Mouse (Mus musculus) common myeloid progenitor, adult 5-6 weeks (primary cell): ENCODE measurements at regions not wholly inside any gene's neighbourhood (a gene's known extent, or its start where the extent isn't known, plus 50 kb on each side); places are given as distances from the start of the nearest gene placed in this dataset.

Source experiments
- ATAC-seq: replicated peaks from 2 replicates; pipeline ENCODE4 v1.8.0; 2016; ENCODE audit warnings: low read depth, mild to moderate bottlenecking, moderate TSS enrichment, inconsistent platforms; ENCODE audit not compliant: poor library complexity, severe bottlenecking

DNA sequence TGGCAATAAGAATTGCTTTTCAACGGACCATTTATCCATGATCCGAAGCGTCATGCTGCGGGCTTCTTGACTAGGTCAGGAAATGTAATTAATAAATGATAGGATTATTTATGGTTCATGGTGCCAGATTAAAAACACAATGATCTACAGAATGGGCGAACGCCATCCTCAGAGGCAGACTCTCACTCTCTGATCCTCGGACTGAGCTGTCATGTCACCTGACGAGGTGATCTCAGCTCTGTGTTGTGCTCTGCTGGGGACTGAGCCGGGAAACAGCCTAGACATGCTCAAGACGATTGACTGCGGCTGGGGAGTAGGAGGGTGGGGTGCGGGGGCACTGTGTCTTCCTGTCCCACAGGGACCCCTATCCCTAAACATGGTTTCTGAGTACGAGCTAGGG lies 217.4 kb upstream of the A230072I06Rik start:
- ATAC-seq = no peak

DNA sequence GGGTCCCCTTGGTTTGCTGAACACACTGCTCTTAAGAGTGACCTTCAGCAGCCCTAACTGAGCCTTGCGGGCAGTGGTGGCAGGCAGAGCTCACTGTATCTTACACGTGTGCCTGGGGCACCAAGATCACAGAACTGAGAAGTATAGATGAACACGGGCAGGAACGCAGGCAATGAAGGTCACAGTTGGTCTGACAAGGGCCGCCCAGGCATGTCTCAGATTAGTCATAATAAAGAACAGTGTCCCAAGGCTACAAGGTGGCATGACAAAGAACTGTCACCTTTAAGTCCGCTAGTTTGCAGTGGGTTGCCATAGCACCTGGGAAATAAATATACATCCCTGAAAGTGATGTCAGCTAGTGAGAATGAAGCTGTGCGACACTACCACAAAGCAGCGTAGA lies 215.9 kb upstream of the A230072I06Rik start:
- no peak for ATAC-seq

DNA sequence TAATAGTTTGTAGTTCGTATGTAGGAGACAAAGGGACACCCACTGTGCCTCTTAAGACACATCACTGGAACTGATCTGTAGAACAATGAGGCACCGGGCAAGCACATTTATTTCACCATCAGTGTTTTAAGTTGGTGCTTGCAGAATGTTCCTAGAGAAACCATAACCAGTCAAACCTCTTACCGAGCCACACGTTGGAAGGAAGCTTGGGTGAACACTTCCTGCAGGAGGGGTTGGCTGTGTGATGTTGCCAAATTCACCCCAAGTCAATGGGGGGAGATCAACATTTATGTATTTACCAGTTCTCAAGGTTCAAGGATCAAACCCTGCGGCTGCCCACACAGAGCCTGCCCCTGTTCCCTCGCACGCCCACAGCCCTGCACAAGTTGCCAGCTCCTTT lies 214.0 kb upstream of the A230072I06Rik start:
- no peak for ATAC-seq

DNA sequence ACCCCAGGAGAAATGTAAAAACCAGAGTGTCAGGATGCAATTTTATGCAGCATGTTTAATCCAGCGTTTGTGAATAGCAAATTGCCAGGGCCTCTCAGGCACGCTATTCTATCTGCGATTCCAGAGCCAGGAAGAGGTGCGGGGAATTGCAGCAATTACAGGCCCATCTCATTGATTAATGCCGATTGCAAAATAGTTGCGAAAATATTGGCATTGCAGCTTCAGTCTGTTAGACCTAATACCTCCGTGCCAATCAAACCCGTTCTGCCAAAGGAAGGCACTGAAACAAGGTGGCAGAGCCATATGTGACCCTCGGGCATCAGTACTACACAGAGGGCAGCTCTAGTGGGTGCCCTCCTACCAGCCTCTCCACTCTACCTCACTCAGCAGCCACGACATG lies 212.2 kb upstream of the A230072I06Rik start:
- ATAC-seq = no peak

DNA sequence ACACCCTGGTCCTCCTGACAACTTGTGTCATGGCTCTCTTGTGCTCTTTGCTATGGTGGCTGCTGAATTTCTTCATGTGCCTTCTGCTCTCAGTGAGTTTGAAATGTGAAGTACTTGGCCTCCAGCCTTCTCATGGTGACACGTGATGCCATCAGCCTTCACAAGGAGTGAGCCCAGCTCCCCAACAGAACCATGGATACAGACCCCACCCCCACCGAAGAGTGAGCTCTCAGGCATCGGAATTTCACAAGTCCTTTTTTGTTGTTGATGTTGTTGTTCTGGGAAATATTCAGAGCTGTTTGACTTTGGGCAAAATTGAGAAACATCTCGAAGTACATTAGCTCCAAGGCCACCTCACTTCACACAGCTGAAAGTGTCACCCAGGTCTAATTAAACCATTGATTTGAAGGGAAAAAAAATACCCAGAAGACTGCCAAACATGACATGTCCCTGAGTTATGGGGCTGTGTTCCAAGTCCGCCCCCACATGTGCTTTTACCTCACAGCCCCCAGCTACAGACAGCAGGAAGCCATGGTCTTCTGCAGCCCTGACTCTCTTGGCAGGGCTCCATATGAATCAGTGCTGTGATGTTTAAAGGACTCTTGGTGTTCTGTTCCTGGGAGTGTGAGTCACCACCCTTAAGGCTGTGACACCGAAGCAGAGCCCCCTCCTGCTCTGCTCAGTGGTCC lies 205.2 kb upstream of the A230072I06Rik start:
- ATAC-seq = no peak

DNA sequence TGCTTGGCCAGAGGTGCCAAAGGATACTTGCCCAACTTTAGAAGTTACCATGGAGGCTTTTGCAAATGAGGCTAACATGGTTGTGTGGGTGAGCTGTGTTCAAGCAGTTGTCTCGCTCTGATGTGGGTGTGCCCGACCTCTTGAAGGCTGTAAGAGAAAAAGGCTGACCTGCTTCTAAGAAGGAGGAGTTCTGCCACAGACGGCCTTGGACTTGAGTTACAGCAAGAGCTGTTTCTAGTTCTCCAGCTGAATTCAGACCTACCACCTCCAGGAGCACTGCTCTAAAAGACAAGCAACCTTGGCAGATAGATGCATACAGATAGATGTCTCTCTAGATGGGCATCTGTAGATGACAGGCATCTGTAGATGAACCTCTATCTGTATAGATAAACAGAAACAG lies 202.7 kb upstream of the A230072I06Rik start:
- ATAC-seq = no peak

DNA sequence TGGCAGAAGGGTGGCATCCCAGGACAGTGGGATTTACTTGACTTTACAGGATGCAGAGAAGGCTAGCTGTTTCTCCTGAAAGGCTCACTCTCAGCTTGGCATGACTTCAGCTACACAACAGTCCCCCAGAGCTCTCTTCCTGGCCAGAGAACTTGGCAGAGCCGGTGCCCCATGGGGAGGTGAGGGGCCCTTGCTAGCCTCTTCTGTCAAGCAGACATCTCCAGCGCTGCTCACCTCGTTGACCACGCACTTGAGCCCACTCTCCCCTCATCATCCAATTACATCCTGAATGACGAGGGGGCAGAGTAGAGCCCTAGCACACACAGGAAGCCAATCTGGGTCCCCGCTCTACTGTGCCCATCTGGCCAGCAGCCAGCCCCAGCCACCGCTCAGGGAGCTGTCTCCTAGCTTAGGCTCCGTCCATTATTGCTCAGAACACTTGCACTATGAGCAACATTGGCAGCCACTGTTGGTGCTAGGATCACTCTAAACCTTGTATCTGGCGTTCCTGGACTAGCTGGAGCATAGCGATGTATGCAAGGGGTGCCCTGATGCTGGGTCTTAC lies 201.7 kb upstream of the A230072I06Rik start:
- no peak for ATAC-seq

DNA sequence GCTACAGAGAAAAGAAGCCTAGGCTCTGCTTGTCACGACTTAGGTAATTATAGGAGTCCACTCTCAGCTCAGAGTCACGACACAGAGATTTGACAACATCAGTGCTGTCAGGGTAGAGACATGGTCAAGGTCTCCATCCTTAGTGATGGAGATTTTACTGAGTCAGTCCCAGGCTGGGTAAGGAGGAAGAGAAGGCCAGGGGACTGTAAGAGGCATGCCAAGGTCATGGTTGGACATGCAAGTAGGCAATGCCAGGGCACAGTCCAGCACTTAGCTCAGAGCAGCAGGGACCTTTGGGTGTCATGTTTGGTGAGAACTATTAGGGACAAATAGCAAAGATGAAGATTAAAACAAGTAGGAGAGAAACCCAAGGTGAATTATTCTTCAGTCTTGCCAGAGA lies 200.7 kb upstream of the A230072I06Rik start:
- no peak for ATAC-seq

DNA sequence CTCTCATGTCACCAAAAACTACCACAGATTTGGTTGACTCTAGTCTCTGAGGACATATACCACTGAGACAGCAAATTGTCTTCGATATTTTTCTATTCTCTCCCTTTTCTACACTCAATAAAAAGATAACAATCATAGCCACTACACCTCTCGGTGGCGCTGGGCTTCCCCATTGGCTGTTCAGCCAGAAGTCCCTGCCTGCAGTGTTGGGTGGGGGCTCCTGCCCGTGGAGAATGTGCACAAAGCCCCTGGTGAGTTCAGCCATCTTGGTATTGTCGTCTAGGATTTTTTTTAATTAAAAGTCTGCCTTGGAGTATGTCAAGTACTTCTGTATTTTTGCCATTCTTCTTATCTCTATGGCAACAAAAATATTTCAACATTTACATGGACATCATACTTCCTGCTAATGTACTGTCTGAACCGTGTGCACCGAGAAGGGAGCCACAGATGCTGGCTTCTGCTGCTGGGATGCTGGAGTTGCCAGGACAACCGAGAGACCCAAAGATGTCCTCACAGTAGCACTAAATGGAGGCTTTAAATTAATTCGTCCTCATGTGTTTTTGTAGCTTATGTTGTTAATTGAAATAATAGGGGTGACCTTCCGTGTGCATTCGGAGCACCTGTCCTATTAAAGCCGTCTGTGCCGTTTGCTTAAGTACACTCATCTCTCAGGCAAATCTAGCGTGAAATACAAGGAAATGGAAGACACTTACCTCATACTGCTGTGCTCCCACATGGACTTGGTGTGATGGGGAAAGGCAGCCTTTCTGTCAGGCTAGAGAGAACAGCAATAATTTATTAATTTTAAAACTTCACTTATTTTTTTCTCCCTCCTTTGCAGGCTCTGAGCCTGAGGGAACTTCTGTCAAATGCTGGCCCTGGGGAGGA lies 199.7 kb upstream of the A230072I06Rik start:
- no peak for ATAC-seq

DNA sequence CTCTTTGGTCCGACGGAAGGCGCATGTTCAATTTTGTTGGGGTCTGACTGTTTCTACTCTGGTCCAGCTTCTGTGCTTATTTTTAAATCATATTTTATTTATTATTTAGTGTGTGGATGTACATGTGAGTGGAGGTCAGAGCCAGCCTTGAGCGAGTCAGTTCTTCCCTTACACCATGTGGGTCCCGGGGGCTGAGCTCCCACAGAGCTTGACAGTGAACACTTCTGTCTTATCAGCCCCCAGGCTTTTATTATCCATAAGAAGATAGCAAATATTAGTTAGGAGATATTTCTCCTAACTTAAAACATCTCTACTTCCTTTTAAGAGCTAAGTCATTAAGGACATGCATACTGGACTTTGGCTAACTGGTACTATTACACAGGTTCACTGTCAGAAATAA lies 197.1 kb upstream of the A230072I06Rik start:
- no peak for ATAC-seq

DNA sequence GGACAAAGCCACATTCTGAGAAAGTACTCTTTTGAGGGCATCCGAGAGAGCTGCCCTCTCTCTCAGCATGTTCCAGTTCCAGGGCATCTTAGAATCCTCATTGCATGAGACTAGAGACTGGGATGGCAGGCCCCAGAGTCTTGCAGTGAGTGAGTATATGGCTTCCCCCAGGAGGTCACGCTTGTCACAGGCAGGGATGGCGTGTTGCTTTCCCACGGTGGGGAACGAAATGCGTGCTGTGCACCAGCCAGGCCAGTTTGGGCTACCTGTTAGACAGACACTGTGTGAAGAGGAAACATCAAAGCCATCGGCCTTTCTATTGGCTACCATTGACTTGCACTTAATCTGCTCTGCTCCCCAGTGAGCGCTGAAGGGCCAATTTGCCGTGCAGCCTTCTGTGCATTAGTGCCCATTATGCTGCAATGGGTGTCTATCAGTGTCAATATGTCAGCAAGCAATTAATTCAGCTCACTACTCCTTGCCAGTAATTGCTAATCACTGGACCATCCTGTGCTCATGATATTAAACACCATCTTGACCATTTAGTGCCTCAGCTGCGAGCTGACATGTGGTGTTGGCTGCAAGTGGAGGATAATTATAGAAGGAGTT lies 191.3 kb upstream of the A230072I06Rik start:
- no peak for ATAC-seq

DNA sequence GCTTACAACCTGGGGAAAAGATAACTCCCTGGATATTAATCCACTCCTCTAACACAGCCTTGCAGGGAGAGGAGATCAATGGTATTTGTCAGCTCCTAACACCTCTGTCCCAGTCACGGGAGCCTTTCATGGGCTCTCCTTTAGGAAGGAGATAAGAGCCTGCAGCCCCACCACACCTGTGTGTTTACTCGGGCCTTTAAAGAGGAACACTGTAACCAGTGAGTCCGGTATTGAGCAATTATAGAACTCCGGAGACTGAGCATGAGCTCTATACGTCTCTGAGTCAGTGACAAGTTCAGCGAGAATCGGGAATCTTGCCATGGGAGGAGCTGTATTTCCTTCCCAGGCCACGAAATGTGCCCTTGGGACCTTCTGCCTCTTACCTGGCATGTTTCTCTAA lies 178.5 kb upstream of the A230072I06Rik start:
- no peak for ATAC-seq

DNA sequence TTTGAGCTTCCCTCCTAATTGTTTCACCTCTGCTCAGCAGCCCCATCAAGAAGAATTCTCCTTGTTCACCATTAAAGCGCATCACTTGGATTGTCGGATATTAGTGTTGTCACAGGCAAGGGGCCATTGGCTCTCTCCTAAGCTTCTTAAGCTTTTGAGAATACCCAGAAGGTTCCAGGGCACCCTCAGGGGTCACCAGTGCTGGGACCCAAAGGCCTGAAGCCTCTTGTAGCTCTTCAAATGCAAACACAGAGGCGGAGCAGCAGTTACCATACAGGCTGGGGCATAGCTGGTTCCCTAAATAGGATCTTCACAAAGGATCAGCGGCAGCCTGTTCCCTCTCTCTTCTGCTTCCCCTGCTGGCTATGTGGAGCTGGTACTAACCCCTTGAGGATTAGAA lies 175.3 kb upstream of the A230072I06Rik start:
- ATAC-seq = no peak

DNA sequence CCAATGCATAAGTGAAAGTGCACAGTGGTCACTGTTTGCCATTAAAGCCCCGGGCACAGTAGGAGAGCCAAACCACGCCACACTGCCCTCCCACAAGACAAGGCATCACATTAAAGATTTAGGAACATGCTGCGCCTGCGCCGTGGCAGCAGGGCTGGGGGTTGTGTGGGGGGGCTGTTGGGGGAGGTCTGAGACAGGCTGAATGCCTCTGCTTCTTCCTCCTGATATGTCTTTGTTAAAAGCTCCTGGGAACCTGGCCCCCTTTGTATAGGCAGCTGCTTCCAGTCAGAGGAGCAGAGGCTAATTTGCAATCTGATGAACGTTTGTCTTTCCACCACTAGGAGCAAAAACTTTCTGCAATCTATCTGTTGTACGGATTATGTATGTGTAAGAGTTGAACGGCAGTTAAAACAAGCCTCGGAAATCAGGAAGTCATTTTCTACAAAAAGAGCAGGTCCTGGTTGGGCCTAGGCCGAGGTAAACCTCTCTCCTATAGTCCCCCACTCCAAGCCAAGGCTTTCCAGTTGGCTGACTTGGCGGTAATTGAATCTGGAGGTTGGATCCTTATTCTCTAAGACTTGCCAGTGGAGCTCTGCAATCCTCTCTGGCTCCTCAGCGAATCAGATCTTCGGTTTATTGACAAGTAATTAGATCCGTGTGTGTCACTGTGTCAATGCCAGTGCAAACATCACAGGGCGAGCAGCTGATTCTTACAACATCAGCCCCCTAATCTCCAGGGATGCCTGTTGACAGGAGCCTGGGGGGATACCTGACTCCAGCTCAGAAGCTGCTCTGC lies 173.3 kb upstream of the A230072I06Rik start:
- ATAC-seq = no peak

DNA sequence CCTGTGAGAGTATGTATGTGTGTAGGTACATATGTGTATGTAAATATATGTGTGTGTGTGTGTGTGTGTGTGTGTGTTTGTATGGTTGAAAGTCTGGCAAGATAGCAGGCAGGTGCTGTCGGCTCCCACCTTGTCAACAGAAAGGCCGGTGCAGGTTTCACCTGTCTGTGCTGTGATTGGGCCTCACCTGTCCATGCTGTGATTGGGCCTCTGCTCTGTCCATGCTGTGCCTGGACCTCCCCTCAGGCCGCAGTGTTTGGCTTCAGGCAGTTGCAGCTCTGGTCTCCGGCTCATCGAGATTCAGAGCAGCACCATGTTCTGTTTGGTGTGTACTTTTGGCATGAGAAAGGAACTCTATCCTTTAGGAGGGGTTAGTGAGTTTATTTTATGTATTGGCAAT lies 170.0 kb upstream of the A230072I06Rik start:
- no peak for ATAC-seq

DNA sequence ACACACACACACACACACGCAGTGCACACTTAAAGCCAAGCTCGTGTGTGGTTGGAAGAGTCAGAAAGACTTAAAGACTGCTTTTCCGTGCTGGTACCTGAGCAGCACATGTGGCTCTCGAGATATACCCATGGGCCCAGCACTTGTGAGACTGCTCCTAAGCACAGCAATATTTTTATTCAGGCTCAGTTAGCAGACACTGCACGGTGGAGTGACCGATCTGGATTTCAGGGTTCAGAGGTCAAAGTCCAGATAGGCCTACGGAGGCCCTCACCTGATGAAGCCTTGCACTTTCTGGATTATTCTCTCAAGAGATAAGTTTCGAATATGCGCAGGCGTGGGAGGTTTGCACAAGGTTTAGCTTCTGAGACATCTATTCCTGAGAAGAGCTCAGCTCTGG lies 167.0 kb upstream of the A230072I06Rik start:
- no peak for ATAC-seq

DNA sequence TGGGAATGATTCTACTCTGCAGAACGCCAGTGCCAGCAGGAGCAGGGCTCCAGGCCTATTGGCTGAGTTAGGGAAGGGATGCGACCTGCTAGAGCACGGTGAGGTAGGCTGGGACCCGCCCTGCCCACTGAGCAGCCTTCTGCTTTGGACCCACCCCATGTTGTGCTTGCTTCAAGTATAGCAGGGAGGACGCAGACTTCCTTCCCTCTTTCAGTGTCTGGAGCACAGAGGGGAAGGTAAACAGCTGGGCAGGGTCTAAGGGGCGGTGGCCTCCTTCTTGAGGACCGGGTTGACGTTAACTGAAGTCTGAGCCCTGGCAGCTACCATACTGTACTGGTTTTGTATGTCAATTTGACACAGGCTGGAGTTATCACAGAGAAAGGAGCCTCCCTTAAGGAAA lies 165.6 kb upstream of the A230072I06Rik start:
- ATAC-seq = no peak

DNA sequence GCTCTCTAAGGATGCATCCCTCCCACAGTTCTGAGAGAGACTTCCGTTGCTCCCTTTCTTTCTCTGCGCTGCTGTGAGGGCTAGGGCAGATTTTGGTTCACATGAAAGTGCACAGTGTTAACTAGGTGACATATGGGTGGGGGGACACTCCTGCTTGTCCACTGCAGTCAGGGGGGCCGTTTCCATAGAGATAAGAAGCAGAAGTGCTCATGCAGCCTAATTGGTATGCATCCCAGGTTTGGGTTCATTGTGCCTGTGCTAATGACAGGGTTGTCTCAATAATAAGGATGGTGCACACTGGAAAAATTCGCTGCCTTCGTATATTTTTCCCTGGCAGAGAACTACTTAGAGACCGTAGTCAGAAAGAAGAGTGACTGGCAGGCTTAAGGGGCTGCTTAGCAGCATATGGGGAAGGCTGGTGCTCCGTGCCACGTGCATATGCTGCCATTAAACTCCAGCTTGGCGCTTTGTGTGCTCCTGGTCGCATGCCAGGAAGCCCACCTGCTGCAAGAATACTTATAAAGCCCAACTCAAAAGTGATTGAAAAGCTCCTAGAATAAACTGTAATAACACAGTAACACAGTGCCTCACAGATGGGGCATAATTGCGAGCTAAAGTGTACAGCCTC lies 152.1 kb upstream of the A230072I06Rik start:
- no peak for ATAC-seq

DNA sequence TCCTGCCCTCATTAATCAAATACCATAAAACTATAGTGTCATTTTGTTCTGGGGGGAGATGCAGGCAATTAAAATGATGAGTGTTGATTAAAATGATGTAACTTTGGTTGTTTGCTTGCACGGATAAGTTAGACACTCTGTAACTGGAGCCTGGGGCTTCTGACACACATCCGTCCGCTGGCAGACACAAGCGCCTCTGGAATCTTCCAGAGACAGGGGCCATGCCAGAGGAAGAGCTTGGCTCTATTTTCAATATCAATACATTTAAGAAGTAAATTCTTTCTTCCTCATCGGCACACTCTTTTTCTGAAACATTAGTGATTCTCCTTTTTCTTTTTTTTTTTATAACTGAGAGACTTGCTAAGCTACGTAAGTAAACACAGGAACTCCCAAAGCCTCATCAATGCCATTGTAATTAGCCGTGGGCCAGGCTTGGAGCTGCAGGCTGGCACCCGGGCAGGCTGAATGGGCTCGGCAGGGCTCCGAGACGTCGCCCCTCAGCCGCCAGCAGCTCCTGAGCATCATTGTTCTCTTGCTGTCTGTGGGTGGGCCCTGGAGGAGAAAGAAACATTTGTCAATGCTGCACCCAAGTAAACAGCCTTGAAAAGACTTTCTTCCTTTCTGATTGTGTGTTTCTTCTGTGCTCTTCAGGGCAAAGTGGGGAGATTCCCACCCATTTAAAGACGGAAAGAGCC lies 151.4 kb upstream of the A230072I06Rik start:
- no peak for ATAC-seq
